Mouse (Mus musculus) midbrain, embryonic 16.5 days (tissue): ENCODE measurements around the gene Ankrd11. TPM values are rescaled to one million over a fixed set of nuclear protein-coding genes. Genes with fewer than 3 reads are reported as not detected.

Experiments used
- ATAC-seq: fragments of 200-750 bp; cut with Nextera tagmentation; 2 replicates; pipeline ENCODE4 v1.8.0; 2017; ENCODE audit warnings: moderate TSS enrichment
- H3K27ac ChIP-seq: fragments of 300-500 bp; sonication (generic); 2 replicates; pipeline ENCODE4 v1.5.1; 2014; ENCODE audit warnings: mild to moderate bottlenecking, low read length, mixed read lengths
- H3K27me3 ChIP-seq: fragments of 300-500 bp; sonication (generic); 2 replicates; pipeline ENCODE4 v1.6.1; 2014; ENCODE audit warnings: low read depth, low read length, mixed read lengths; ENCODE audit not compliant: control insufficient read depth, insufficient read depth
- H3K36me3 ChIP-seq: fragments of 300-500 bp; sonication (generic); 2 replicates; pipeline ENCODE4 v1.6.1; 2014; ENCODE audit warnings: mild to moderate bottlenecking, low read length, moderate library complexity, mixed read lengths; ENCODE audit not compliant: control insufficient read depth, insufficient read depth
- H3K4me1 ChIP-seq: fragments of 300-500 bp; sonication (generic); 2 replicates; pipeline ENCODE4 v1.6.1; 2014; ENCODE audit warnings: mild to moderate bottlenecking, low read length, mixed read lengths; ENCODE audit not compliant: control insufficient read depth, insufficient read depth
- H3K4me2 ChIP-seq: fragments of 300-500 bp; sonication (generic); 2 replicates; pipeline ENCODE4 v1.6.1; 2014; ENCODE audit warnings: mild to moderate bottlenecking, low read length, mixed read lengths
- H3K4me3 ChIP-seq: fragments of 300-500 bp; sonication (generic); 2 replicates; pipeline ENCODE4 v1.5.1; 2014; ENCODE audit warnings: low read depth, mild to moderate bottlenecking, low read length, moderate library complexity, mixed read lengths
- H3K9ac ChIP-seq: fragments of 300-500 bp; sonication (generic); 2 replicates; pipeline ENCODE4 v1.6.1; 2014; ENCODE audit warnings: low read depth, low read length, mixed read lengths
- H3K9me3 ChIP-seq: fragments of 300-500 bp; sonication (generic); replicated peaks from 2 replicates; pipeline ENCODE4 v1.6.1; 2014; ENCODE audit warnings: mild to moderate bottlenecking, low read length, mixed read lengths; ENCODE audit not compliant: control insufficient read depth, poor library complexity, severe bottlenecking
- WGBS: fragments of 180-500 bp; shearing (Covaris S2); extraction: QIAGEN DNeasy Blood & Tissue Kit; methylation state at CpG from one replicate; pipeline ENCODE4 v1.1.7; 2014; 5-methylcytosine and 5-hydroxymethylcytosine counted together
- polyA plus RNA-seq: library from polyadenylated mRNA; unstranded; fragments of >200 nt; fragmentation: Nextera tagmentation; extraction: Ambion mirVana; gene quantifications from 2 replicates; pipeline ENCODE4 v1.2.1, GENCODE M21; 2015

The Ankrd11 gene
- polyA plus RNA-seq, 1 experiment from 2014 or later, result 23.2 TPM

DNA sequence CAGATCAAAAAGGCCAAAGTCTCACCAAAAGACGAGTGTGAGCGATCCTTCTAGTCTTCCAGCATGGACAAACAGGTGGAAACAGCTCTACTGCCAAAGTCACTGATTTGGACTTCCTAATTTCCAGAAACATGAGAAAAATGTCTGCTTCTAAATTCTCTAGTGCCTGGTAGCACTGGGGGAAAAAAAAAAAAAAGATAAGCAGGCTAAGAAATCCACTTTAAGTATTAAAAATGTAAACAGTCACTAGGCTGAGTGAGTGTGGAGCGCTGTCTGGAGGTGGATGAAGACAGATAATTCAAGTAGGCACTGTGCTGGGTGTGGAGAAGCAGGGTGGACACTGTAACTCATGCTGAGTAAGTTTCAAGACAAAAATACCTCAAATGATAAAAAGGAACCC, 106.2 kb downstream of the Ankrd11 start:
- no peak overlapping the region for H3K4me3 ChIP-seq
- H3K4me1 ChIP-seq, result peaks cover 29% of the 10 kb centered on the region
- no peak overlapping the region for H3K4me2 ChIP-seq
- H3K9ac ChIP-seq, result no peak overlapping the region
- ATAC-seq, result no peak
- no peaks in the 10 kb centered on the region for H3K36me3 ChIP-seq
- no peaks in the 10 kb centered on the region for H3K27me3 ChIP-seq
- no peak overlapping the region for H3K27ac ChIP-seq
- H3K9me3 ChIP-seq, result no peaks in the 10 kb centered on the region
- 84% methylated on average over 3 of the region's 3 CpGs for WGBS

DNA sequence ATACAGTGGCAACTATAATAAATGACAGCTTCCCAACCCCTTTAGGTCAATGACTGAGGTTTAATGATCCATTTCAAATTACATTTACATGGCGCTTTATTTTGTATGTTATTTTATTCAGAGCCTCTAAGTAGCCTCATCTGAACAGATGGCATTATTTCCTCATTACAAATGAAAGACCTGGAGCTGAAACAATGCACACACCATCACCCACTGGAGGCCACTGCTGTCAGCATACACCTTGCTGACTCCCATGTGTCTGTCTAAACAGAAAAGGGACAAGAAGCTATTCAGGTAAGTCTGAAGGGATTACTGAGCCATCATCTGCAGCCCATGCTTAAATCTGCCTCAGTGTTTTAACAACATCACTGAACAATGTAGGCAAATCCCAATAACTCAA, 107.0 kb downstream of the Ankrd11 start:
- no peaks in the 10 kb centered on the region for H3K36me3 ChIP-seq
- H3K27me3 ChIP-seq, result no peaks in the 10 kb centered on the region
- H3K4me1 ChIP-seq, result peaks cover 29% of the 10 kb centered on the region
- 77% methylated on average over 1 of the region's 1 CpGs for WGBS
- H3K9ac ChIP-seq, result no peak overlapping the region
- no peak overlapping the region for H3K4me3 ChIP-seq
- ATAC-seq, result no peak
- no peak overlapping the region for H3K4me2 ChIP-seq
- no peak overlapping the region for H3K27ac ChIP-seq
- H3K9me3 ChIP-seq, result no peaks in the 10 kb centered on the region

DNA sequence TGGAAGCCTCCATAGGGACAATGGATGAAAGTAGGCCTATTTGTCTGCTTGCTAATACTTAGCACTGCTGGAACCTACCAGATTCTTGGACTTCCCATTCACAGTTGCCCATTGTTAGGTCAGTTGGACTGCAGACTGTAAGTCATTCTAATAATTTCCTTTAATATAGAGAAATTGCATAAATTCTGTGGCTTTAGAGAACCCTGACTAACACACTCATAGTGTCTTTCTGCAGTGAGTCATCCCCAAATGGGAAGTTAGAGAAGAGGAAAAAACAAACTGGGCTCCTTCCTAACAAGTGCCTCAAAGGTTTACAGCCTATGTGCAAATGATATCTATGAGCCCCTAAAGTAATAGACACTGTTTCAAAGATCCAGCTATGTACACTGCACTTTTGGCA, 108.1 kb downstream of the Ankrd11 start:
- H3K36me3 ChIP-seq, result no peaks in the 10 kb centered on the region
- no peaks in the 10 kb centered on the region for H3K27me3 ChIP-seq
- H3K4me1 ChIP-seq, result peaks cover 30% of the 10 kb centered on the region
- no peak overlapping the region for H3K27ac ChIP-seq
- H3K4me2 ChIP-seq, result no peak overlapping the region
- no peak overlapping the region for H3K9ac ChIP-seq
- ATAC-seq, result no peak
- no peaks in the 10 kb centered on the region for H3K9me3 ChIP-seq
- H3K4me3 ChIP-seq, result no peak overlapping the region

DNA sequence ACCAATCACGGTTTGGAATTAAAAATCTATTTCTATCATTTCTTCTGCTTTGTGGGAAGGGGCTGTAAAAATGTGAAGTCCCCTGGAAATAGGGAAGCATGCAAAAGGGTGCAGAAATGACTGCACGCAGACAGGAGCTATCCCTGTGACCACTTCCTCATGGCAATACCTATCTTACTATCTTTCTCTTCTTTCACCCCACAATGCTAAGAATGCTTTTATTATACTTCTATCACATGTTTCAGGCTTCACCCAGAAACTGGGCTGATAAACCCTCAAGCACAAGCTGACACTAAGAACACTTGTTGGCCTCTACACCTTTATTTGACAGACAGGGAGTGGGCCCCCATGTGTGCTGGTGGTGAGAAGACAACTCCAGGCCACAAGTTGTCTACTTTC, 109.5 kb downstream of the Ankrd11 start:
- H3K9me3 ChIP-seq, result no peaks in the 10 kb centered on the region
- H3K27ac ChIP-seq, result no peak overlapping the region
- no peak overlapping the region for H3K4me3 ChIP-seq
- WGBS, result 85% methylated on average over 2 of the region's 2 CpGs
- no peaks in the 10 kb centered on the region for H3K36me3 ChIP-seq
- no peak overlapping the region for H3K9ac ChIP-seq
- no peaks in the 10 kb centered on the region for H3K27me3 ChIP-seq
- H3K4me1 ChIP-seq, result peaks cover 20% of the 10 kb centered on the region
- H3K4me2 ChIP-seq, result no peak overlapping the region
- no peak for ATAC-seq

DNA sequence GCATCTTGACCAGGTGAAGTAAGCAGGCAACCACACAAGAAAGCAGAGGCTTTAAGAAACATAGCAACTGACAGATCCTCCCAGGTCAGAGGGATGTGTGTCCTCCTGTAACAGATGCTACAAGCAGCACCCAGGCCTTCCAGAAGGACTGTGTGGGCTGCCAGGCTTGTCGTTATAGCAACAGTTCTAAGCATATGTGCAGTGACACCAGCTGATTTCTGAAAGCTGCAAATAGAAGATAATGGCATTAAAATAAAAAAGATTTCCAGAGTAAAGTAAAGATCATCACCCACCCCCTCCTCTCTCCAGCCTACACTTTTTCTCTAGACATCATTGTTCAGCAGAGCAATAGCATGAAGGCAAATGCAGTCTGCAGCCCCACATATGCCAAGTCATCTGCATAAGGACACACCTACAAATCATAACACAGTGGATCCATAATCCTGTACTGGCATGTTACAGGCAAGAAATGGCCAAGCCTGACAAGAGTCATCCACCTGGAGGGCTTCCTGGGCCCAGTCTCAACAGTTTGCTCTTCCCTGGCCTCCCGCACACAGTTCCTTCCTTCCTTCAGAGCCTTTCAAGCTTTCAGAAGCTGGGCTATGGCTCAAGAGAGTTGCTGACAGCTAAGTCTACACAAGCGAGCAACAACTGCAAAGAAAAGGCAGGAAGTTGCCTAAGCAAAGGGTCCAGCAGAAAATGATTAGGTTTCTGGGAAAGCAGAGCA, 110.1 kb downstream of the Ankrd11 start:
- no peak for ATAC-seq
- WGBS, result 66% methylated on average over 3 of the region's 3 CpGs
- H3K27ac ChIP-seq, result peak overlapping the region; percentile 38
- no peak overlapping the region for H3K4me2 ChIP-seq
- H3K9me3 ChIP-seq, result no peaks in the 10 kb centered on the region
- no peak overlapping the region for H3K4me3 ChIP-seq
- peaks cover 17% of the 10 kb centered on the region for H3K4me1 ChIP-seq
- no peaks in the 10 kb centered on the region for H3K27me3 ChIP-seq
- H3K9ac ChIP-seq, result no peak overlapping the region
- no peaks in the 10 kb centered on the region for H3K36me3 ChIP-seq

DNA sequence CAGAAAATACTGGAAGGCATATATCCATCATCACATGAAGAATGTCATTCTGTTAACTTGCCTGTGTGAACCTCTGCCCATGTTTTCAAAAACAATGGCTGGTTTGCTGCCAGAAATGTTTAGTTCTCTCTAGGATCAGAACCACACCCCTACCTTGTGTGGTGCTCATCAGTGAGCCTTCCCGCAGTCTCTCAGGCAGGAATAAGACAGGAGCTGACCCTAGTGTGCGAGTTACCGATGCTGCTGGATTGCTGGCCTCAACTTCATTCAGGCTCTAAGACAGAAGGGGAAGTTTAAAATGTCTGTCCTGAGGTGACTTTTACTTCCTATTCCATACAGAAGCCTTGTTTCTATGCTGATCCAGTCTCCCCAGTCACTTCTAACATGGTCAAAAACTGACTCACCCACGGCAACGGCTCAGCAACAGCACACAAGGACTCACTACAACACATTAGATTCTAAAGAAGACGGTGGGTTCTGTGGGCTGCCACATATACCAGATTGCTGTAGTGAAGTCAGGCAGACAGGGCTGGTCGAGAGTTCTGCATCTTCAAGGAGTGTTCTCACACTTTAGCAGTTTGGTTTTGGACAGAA, 113.3 kb downstream of the Ankrd11 start:
- no peaks in the 10 kb centered on the region for H3K27me3 ChIP-seq
- H3K4me2 ChIP-seq, result no peak overlapping the region
- no peak overlapping the region for H3K4me3 ChIP-seq
- ATAC-seq, result no peak
- H3K9ac ChIP-seq, result no peak overlapping the region
- H3K9me3 ChIP-seq, result no peaks in the 10 kb centered on the region
- 89% methylated on average over 7 of the region's 7 CpGs for WGBS
- no peak overlapping the region for H3K27ac ChIP-seq
- H3K4me1 ChIP-seq, result peaks cover 18% of the 10 kb centered on the region
- H3K36me3 ChIP-seq, result no peaks in the 10 kb centered on the region

DNA sequence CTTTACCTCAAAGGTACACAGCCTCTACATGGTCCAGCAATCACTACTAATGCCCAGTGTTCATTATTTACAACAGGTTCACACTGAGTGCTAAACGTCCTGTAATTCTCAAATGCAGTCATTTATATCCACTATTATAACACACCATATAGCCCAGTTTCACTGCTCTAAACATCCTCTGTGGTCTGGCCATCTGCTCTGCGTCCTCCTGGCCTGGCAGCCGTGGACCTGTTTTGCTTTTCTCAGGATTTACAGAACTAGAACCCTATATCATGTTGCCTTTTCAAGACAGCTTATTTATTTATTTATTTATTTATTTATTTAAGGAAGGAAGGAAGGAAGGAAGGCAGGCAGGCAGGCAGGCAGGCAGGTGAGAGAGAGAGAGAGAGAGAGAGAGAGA, 114.2 kb downstream of the Ankrd11 start:
- Histone ChIP-seq H3K36me3 (no peaks in the 10 kb centered on the region), H3K9me3 (no peaks in the 10 kb centered on the region), H3K4me2 (no peak overlapping the region), H3K4me3 (no peak overlapping the region), H3K4me1 (peaks cover 24% of the 10 kb centered on the region), H3K9ac (no peak overlapping the region), H3K27ac (no peak overlapping the region), H3K27me3 (no peaks in the 10 kb centered on the region)
- WGBS, result 90% methylated on average over 3 of the region's 3 CpGs
- ATAC-seq, result no peak

DNA sequence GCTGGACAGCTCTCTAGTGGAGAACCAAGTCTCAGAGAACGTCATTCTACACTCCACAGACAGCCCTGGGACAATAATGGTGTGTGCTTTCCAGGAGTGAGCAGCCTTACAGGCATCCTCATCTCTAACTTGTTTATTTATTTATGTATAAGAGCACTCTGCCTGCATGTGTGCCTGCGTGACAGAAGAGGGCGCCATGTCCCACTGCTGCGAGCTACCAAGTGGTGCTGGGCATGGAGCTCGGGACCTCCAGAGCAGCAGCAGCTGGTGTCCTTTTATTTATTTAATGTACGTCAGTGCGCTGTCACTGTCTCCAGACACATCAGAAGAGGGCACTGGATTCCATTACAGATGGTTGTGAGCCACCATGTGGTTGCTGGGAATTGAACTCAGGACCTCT, 115.3 kb downstream of the Ankrd11 start:
- Histone ChIP-seq H3K4me1 (peaks cover 26% of the 10 kb centered on the region), H3K4me3 (no peak overlapping the region), H3K36me3 (no peaks in the 10 kb centered on the region), H3K9me3 (no peaks in the 10 kb centered on the region), H3K4me2 (no peak overlapping the region), H3K9ac (no peak overlapping the region), H3K27me3 (no peaks in the 10 kb centered on the region), H3K27ac (no peak overlapping the region)
- no peak for ATAC-seq
- WGBS, result 81% methylated on average over 7 of the region's 7 CpGs

DNA sequence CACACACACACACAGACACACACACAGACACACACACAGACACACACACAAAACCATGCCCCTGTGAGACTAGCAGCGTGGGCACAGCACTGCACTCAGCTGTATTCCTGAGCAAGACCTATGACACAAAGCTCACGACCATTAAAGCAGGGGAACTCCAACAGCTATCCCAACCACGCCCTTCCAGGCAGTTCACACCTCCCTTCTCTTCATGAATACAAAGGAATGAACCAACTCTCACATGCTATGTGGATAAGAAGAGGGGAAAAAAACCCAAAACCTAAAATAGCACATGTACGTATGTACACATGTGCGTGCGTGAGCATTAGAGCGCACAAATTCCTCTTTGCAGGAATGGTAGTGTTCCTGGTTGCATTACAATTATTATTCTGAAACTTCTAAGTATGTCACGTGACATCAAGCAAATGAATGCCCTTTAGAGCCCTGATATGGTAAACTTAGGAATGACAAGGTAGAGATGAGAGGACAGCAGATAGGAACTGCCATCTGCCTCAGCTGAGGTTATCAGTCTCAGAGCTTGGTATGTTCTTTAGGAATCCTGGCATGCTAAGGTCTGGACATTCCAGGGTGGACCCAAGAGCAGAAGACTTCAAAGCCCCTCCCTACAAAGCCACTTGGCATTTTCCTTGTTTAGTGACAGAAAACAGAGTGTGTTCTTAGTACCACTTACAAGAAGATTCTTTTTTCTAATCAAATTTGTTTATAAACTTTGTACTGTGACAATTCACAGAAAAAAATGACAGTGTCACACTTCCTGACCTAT, 115.9 kb downstream of the Ankrd11 start:
- ATAC-seq, result no peak
- H3K4me1 ChIP-seq, result peaks cover 30% of the 10 kb centered on the region
- no peaks in the 10 kb centered on the region for H3K9me3 ChIP-seq
- H3K27me3 ChIP-seq, result no peaks in the 10 kb centered on the region
- no peak overlapping the region for H3K27ac ChIP-seq
- H3K4me3 ChIP-seq, result no peak overlapping the region
- no peak overlapping the region for H3K9ac ChIP-seq
- 94% methylated on average over 8 of the region's 8 CpGs for WGBS
- no peaks in the 10 kb centered on the region for H3K36me3 ChIP-seq
- H3K4me2 ChIP-seq, result no peak overlapping the region
